Mouse (Mus musculus) ES-E14 (cell line): ENCODE measurements at regions not wholly inside any gene's neighbourhood (a gene's known extent, or its start where the extent isn't known, plus 50 kb on each side); places are given as distances from the start of the nearest gene placed in this dataset.

ENCODE experiments used
- CHD2 ChIP-seq: IDR thresholded peaks from 2 replicates; pipeline ENCODE4 v1.6.1; 2014; ENCODE audit warnings: mild to moderate bottlenecking, low read depth, low read length, inconsistent platforms
- HCFC1 ChIP-seq: IDR thresholded peaks from 2 replicates; pipeline ENCODE4 v1.6.1; 2012; ENCODE audit warnings: low read length, inconsistent platforms, borderline replicate concordance; ENCODE audit not compliant: insufficient read depth
- MAFK ChIP-seq: IDR thresholded peaks from 2 replicates; pipeline ENCODE4 v1.6.1; 2014; ENCODE audit warnings: mild to moderate bottlenecking, low read depth, low read length, inconsistent platforms; ENCODE audit not compliant: insufficient read depth
- ZC3H11A ChIP-seq: IDR thresholded peaks from 2 replicates; pipeline ENCODE4 v1.6.1; 2012; ENCODE audit warnings: low read depth, mild to moderate bottlenecking, inconsistent platforms, low read length, borderline replicate concordance
- ZNF384 ChIP-seq: IDR thresholded peaks from 2 replicates; pipeline ENCODE4 v1.6.1; 2012; ENCODE audit warnings: low read depth, low read length, inconsistent platforms

DNA sequence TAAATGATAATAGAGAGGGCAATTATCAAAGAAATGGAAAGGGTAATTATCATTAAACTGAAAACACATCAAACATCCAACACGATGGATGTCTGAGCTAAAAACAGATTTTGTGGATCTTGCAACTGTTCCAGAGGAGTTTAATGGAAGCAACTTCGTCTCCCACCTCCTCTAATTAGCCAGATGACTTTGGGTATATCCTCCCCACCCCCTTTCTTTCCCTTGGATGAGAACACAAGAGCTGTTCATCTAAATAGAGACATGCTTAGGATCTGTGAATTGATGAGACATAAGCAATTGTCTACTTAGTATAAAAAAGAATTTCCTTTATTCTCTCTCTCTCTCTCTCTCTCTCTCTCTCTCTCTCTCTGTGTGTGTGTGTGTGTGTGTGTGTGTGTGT, 333.7 kb upstream of the Adgrl2 start:
- TF ChIP-seq ZNF384 = no peak
- no peak for TF ChIP-seq MAFK
- no peak for TF ChIP-seq CHD2
- TF ChIP-seq HCFC1 = no peak
- no peak for TF ChIP-seq ZC3H11A
